Mouse (Mus musculus): Measurements from ENCODE around the gene 4930519P11Rik.

4930519P11Rik gene

GRCm38 (mm10) chr2:154632203-154632780 is 19.1 kb upstream of the 4930519P11Rik start:
- DNase-seq (ENCODE audit: low read depth, low spot score) = no peak

DNA sequence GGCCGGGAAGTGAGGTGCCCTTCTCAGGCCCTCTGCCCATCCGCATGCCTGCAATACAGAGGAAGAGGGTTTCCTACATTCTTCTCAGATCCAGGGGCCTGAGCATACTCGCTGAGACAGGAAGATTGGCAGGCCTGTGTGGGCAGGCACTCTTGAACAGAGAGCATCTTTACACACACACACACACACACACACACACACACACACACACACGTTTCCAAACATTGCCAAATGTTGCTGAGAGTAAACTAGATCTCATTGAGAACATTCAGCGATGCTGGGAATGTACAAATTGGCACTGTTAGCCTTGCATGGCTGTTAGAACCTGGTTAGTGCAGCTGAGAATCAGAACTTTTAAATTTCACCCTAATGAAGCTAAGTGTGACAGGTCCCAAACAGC is 17.3 kb upstream of the 4930519P11Rik start:
- DNase-seq (ENCODE audit: low read depth, low spot score) = no peak

DNA sequence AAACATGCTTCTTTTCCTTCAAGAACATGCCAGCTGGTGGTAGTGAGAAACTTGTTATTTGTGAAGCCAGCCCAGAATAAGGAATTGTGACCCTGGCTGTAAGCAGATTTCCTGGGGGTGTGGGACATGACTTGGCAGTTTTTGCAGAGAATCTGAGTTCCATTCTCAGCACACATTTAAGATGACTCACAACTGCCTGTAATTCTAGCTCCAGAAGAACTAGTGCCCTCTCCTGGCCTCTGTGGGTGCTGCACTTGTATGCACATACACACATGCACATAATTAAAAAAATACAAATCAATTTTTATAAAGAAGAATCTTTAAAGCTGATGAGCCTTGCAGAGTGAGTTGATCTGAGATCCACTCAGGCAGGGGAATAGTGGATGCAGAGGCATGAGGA is 10.9 kb upstream of the 4930519P11Rik start:
- DNase-seq (ENCODE audit: low read depth, low spot score) = peak; percentile 36

DNA sequence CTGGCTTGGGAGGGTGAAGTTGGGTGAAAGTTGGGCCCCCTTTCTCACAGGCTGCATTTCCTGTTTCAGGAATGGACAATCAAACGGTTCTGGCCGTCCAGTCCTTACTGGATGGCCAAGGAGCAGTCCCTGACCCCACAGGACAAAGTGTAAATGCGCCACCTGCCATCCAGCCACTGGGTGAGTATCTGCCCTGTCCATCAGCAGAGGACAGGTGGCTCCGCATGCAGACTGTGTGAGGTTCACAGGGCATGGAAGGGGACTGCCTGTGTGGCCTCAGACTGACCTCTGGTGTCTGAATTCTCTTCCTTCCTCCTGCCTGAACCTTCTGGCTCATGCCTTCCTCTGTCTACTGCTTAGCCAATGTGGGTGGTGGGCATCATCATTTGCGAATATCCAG is 8.4 kb upstream of the 4930519P11Rik start:
- DNase-seq (ENCODE audit: low read depth, low spot score) = no peak

DNA sequence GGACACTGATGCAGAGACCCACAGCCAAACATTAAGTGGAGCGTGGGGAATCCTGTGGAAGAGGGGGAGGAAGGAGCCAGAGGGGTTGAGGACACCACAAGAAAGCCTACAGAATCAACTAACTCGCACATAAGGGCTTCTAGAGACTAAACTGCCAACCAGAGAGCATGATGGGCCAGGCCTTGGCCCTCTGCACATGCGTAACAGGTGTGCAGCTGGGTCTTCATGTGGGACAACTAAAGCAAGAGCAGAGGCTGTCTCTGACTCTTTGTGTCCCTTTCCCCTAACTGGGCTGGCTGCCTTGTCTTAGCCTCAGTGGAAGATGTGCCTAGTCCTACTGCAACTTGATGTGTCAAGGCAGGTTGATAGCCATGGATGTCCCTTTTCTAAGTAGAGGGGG is 3.8 kb upstream of the 4930519P11Rik start:
- no peak for DNase-seq (ENCODE audit: low read depth, low spot score)

DNA sequence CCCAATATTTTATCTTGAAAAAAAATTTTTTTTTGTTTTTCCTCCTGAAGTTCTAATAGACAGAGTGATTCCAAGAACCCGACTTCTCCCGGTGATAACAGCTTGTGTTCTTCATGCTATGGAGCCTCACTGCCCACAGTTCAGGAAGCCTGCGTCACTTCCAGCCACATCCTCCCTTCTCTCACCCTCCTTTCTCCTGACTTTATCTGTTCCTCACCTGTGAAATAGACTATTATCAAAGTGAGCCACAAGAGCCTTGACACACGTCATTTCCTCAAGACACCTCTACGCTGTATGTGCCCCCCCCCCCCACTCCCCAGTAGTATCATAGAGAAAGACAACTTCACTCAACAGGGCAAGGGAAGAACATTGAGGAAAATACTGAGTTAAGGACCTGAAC is 2.4 kb upstream of the 4930519P11Rik start:
- DNase-seq (ENCODE audit: low read depth, low spot score) = peak; percentile 70

- DNase-seq (ENCODE audit: low read depth, low spot score) = no peak
Measured at GRCm38 (mm10) chr2:154614841-154615576, 1.8 kb upstream of the 4930519P11Rik start.

DNA sequence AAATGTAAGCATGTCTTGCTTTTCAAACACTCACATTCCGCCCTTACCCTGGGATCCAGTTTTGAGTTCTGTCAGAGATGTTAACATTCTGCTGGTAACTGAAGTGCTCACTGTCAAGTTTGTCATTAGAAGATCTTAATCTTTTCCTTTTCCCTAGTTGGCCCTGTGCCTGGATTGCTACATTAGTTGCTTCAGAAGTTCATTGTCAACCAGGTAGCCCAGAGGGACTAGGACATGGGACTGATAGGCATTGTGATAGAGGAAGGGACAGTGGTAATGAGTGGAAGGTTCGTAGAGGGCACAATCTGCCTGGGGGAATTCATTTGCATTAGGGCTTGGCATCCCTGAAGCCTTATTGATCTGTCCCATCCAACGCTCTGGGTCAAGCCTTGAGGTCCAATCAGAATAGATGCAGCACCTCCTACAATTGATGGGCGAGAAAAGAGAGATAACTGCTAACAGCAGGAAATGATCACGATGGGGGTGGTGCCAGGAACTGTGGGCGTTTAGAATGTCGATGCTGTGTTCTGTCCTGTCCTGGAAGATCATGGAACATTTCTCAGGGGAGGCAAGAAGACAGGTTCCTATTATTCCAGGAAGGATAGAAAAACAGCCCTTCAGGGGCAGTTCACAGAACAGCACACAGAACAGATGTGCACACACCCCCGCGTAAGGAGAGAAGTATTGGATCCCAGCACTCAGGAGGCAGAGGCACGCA is 4.0 kb downstream of the 4930519P11Rik start:
- peak; percentile 30 for DNase-seq (ENCODE audit: low read depth, low spot score)

DNA sequence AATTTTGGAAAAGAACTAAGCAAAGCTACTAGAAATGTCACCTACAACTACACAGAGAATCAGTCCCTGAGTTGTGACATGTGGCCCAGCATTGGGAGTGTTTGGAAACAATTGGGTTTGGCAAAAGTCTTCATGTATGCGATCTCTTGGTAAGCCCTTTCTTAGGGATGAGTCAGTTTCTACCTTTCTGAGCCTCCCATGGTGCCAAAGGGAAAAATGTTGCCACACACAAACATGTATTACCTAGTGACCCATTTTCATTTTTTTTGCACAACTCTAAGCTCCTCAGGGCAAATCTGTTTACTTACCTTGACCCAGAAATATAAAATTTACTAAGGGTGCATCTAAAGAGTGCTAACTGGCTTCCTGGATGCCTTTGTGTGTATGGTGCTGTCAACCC is 6.3 kb downstream of the 4930519P11Rik start:
- DNase-seq (ENCODE audit: low read depth, low spot score) = no peak

GRCm38 (mm10) chr2:154604156-154604555 is 9.1 kb downstream of the 4930519P11Rik start:
- DNase-seq (ENCODE audit: low read depth, low spot score) = peak; percentile 54

DNA sequence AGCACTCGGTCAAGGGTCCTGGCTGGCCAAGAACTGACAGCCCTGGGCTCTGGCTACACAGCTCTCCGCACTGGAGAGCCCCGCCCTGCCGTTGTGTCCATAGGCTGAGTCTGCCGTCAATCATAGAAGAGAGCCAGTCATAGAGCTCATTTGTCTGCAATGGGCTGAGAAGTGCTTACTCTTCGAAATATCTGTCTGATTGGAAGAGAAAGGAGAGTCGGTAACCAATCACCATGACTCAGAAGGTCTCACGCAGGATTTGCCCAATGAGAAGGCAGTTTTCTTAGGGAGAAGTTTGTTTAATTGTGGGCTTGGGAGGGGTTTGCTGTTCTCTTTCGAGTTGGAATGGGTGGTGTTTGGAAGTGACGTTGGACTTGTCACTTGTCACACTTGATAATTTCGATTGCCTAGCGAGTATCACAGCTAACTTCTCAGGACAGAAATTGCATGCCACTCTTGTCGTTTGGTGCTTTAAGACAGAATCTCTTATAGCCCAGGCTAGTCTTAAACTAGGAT is 9.5 kb downstream of the 4930519P11Rik start, which contains the start of gene Pxmp4:
Gene Pxmp4, minus strand, starts transcription at position 71 of the 516 bp plus-strand sequence.
- DNase-seq (ENCODE audit: low read depth, low spot score) = peak; percentile 97

- DNase-seq (ENCODE audit: low read depth, low spot score) = peak; percentile 10
Measured at GRCm38 (mm10) chr2:154603007-154603637, 10.1 kb downstream of the 4930519P11Rik start.

DNA sequence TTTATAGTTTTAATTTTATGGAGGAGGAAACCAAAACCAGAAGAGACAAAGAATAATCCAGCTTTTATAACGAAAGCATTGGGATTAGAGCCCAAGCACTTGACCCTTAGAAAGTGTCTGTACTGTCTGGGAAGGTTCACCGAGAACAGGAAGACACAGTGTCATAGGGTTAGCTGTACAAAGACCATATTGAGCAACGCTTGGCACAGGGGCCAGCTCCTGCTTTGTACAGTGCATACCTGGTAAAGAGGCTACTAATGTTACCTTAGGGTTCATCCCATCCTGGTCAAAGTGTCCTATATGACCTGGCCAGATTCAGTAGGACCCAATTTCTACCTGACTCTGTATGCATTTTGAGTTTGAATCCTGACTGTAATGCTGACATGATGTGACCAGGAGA is 11.9 kb downstream of the 4930519P11Rik start:
- no peak for DNase-seq (ENCODE audit: low read depth, low spot score)

GRCm38 (mm10) chr2:154600586-154600985 is 12.7 kb downstream of the 4930519P11Rik start:
- no peak for DNase-seq (ENCODE audit: low read depth, low spot score)

DNA sequence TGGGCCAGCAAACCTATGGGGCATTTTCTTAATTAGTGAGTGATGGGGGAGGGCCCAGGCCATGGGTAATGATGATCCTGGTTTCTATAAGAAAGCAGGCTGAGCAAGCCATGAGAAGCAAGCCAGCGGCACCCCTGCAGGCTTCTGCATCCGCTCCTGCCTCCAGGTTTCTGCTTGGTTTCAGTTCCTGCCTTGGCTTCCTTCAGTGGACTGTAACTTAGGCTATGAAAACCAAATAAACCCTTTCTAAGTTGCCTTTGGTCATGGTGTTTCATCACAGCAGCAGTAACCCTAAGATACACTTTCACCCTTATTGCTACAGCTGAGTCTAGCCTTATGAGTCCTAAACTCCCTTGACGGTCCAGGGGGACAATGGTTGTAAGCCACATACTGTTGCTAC is 15.8 kb downstream of the 4930519P11Rik start:
- no peak for DNase-seq (ENCODE audit: low read depth, low spot score)

DNA sequence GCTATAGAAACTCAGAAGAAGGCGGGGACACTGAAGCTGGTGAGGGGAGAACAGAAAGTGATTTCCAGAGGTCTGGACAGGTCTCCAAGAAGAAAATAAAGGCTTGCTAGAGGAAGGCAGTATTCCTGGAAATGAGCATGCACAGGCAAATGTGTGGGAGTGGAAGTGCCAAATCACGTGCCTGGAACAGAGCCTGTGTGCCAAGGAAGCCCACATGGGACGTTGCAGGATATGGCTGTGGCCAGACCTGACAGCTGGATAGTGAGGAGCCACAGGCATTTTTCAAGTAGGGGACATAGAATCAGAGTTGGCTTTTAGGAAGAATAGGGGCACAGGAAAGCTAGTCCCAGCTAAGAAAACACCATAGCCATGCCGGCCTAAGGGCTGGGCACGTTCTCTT is 17.5 kb downstream of the 4930519P11Rik start:
- DNase-seq (ENCODE audit: low read depth, low spot score) = no peak

DNA sequence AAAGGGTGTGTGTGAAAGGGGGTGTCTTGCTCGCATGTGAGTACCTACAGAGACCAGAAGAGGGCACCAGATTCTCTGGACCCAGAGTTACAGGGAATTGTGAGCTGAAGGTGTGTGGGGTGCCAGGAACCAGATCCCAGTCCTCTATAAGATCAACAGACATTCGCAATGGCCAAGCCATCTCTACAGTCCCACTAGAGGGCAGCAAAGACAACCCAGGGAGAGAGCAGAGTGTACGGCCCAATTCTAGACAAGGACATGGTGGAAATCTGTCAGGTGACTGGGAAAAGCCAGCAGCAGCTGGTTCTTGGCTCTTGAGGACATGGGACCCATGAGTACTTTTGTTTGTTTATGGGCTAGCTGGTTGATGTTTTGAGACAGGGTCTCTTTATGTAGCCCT is 20.2 kb downstream of the 4930519P11Rik start:
- peak; percentile 75 for DNase-seq (ENCODE audit: low read depth, low spot score)

- DNase-seq (ENCODE audit: low read depth, low spot score) = no peak
Measured at GRCm38 (mm10) chr2:154591239-154591638, 22.0 kb downstream of the 4930519P11Rik start.

DNA sequence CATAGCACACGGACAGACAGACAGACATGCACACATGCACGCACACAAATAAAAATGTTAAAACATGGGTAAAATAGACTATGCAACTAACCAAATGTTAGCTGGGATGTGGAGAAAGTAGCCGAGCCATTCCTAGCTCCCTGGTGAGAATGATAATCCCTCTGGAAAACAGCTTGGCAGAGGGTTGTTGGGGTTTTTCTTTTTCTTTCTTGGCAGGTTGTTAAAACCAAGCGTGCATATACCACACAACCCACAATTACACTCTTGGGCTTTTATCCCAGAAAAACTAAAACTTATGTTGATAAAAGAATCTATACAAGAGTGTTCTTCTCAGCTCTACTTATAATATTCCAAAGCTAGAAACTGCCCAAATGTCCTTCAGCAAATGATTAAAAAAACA is 24.2 kb downstream of the 4930519P11Rik start:
- no peak for DNase-seq (ENCODE audit: low read depth, low spot score)

GRCm38 (mm10) chr2:154586405-154586804 is 26.8 kb downstream of the 4930519P11Rik start:
- peak; percentile 40 for DNase-seq (ENCODE audit: low read depth, low spot score)

DNA sequence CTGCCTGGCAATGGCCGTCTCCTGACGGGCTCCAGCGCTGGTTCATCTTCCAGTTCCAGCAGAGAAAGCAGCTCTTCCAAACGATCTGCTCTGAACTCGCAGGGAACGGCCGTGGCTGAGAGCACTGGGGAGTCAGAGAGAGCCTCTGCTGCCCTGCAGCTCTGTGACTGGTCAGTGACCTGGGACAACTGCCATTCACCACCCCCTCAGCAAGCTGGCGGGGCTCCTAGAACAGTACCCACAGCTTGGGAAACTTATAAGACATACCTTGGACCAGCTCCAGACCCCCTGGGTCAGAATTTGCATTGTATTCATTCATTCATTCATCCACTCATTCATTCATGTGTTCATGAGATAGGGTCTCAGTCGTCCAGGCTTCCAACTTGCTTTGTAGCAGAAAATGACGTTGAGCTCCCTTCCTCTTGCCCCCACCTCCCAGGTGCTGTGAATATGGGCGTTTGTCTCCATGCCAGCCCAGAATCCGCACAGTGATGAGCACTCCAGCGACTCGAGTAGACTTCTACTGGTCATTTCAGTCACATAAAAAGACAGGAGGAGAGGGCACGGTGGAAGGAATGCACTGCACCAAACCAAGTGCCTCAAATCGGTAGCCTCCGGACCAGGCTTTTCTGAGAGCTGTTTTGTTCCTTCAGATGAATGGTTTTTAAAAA is 28.2 kb downstream of the 4930519P11Rik start:
- no peak for DNase-seq (ENCODE audit: low read depth, low spot score)
